Mouse (Mus musculus) myocyte (in vitro differentiated cells): ENCODE data around the gene Psmb10.

Experiments used
- CEBPB ChIP-seq: IDR thresholded peaks from 2 replicates; pipeline ENCODE4 v1.6.1; 2011; ENCODE audit warnings: mild to moderate bottlenecking, moderate library complexity; ENCODE audit not compliant: poor library complexity, insufficient read depth, severe bottlenecking
- E2F4 ChIP-seq: IDR thresholded peaks from one replicate; pipeline ENCODE4 v1.6.1; 2011; ENCODE audit warnings: mild to moderate bottlenecking, control low read depth, moderate library complexity; ENCODE audit not compliant: insufficient read depth
- MAX ChIP-seq: IDR thresholded peaks from one replicate; pipeline ENCODE4 v1.6.1; 2011; ENCODE audit warnings: low read depth, mild to moderate bottlenecking, control low read depth
- MYOD1 ChIP-seq, 3 experiments: IDR thresholded peaks; one replicate each; pipeline ENCODE4 v1.6.1; 2011; ENCODE audit warnings: control low read depth in 2 of 3, low read depth in 2 of 3, mild to moderate bottlenecking in 2 of 3, moderate library complexity in 1 of 3; ENCODE audit not compliant: insufficient read length in 2 of 3, control insufficient read depth in 1 of 3
- MYOG ChIP-seq, 3 experiments: IDR thresholded peaks; one replicate each; pipeline ENCODE4 v1.6.1; 2011; ENCODE audit warnings: control low read depth in 2 of 3, low read depth in 2 of 3, mild to moderate bottlenecking in 2 of 3; ENCODE audit not compliant: insufficient read length in 2 of 3, control insufficient read depth in 1 of 3, insufficient read depth in 1 of 3
- POLR2A ChIP-seq: IDR thresholded peaks from one replicate; pipeline ENCODE4 v1.6.1; 2011; ENCODE audit warnings: low read depth, mild to moderate bottlenecking, control low read depth, moderate library complexity; ENCODE audit not compliant: insufficient read length
- POLR2AphosphoS2 ChIP-seq: IDR thresholded peaks from one replicate; pipeline ENCODE4 v1.6.1; 2011; ENCODE audit warnings: low read depth, control low read depth; ENCODE audit not compliant: insufficient read length
- TCF12 ChIP-seq: IDR thresholded peaks from one replicate; pipeline ENCODE4 v1.6.1; 2011; ENCODE audit warnings: mild to moderate bottlenecking, control low read depth; ENCODE audit not compliant: poor library complexity, insufficient read depth, severe bottlenecking
- TCF3 ChIP-seq: IDR thresholded peaks from one replicate; pipeline ENCODE4 v1.6.1; 2011; ENCODE audit warnings: low read depth, control low read depth; ENCODE audit not compliant: insufficient read length
- USF1 ChIP-seq: IDR thresholded peaks from one replicate; pipeline ENCODE4 v1.6.1; 2011; ENCODE audit warnings: low read depth, mild to moderate bottlenecking, control low read depth, moderate library complexity

DNA sequence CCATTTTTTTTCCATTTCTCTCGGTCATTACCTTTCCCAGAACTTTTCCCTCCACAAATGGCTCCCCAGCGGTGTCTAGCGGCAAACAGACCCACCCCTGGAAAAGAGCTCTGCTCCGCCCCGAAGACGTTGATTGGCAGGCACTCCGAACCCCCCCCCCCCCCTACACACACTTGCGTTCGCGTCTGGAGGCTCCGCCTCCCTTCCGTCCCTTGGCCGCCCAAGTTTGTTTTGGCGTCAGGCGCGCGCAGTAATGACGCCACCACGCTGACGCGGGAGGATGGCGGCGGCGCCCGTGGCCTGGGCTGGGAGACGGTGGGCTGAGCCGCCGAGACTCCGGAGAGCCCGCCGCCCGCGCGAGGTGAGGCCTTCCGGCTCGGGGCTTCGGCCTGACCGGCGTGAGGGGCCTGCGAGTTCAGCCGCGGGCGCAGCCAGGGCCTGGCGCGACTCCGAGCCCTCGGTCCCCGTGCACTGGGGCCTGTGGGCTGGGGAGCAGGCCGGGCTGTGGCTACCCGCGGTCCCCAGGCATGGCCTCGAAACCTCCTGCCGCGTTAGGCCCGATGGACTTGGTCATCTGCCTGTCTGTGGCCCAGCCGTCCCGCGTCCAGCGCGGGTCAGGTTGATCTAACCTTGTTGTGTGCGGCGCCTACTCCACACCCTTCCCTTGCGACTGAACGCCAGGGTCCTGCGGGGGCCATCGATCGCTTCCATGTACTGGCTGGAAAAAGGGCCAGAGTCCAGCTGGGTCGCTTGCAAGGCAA, 37.9 kb downstream of the Psmb10 start, which contains the start of gene Pskh1:
- peak; percentile 87 for TF ChIP-seq POLR2A
- TF ChIP-seq USF1, result no peak
- TF ChIP-seq MAX, result no peak
- TF ChIP-seq MYOD1 (IDR thresholded peaks at IDR 0.05; ENCODE audit: control insufficient read depth in 1 of 3, insufficient read length in 2 of 3, low read depth in 2 of 3), result peak in 1 of 3 experiments; percentile 27
- TF ChIP-seq TCF12, result no peak
- TF ChIP-seq CEBPB, result no peak
- TF ChIP-seq TCF3, result no peak
- no peak for TF ChIP-seq E2F4
- TF ChIP-seq POLR2AphosphoS2, result peak; percentile 44
- TF ChIP-seq MYOG (IDR thresholded peaks at IDR 0.05; ENCODE audit: control insufficient read depth in 1 of 3, insufficient read depth in 1 of 3, insufficient read length in 2 of 3, low read depth in 2 of 3), result peak in 1 of 3 experiments; percentile 15
